Mouse (Mus musculus) C2C12 (cell line): ENCODE measurements at regions not wholly inside any gene's neighbourhood (a gene's known extent, or its start where the extent isn't known, plus 50 kb on each side); places are given as distances from the start of the nearest gene placed in this dataset.

Experiments used
- H3K27me3 ChIP-seq: one replicate; pipeline ENCODE4 v1.6.1; 2011; ENCODE audit not compliant: control insufficient read depth, insufficient read depth, insufficient read length
- H3K36me3 ChIP-seq: one replicate; pipeline ENCODE4 v1.6.1; 2011; ENCODE audit not compliant: control insufficient read depth, insufficient read depth
- H3K4me3 ChIP-seq: one replicate; pipeline ENCODE4 v1.5.1; 2011; ENCODE audit warnings: mild to moderate bottlenecking, control low read depth; ENCODE audit not compliant: poor library complexity, insufficient read depth, severe bottlenecking
- H3K79me2 ChIP-seq: one replicate; pipeline ENCODE4 v1.6.1; 2011; ENCODE audit not compliant: control insufficient read depth, insufficient read depth
- H3K79me3 ChIP-seq: one replicate; pipeline ENCODE4 v1.6.1; 2011; ENCODE audit warnings: low read depth, control low read depth
- H3ac ChIP-seq: one replicate; pipeline ENCODE3; 2011; ENCODE audit warnings: low read depth; ENCODE audit not compliant: control insufficient read depth, insufficient read length
- CEBPB ChIP-seq: IDR thresholded peaks from one replicate; pipeline ENCODE4 v1.6.1; 2011; ENCODE audit warnings: low read depth, mild to moderate bottlenecking, control low read depth, moderate library complexity
- CTCF ChIP-seq: IDR thresholded peaks from one replicate; pipeline ENCODE4 v1.5.1; 2011; ENCODE audit not compliant: control insufficient read depth, insufficient read depth, insufficient read length
- FOSL1 ChIP-seq: IDR thresholded peaks from one replicate; pipeline ENCODE4 v1.8.0; 2011; ENCODE audit warnings: mild to moderate bottlenecking, low read length; ENCODE audit not compliant: poor library complexity, insufficient read depth, severe bottlenecking
- MAX ChIP-seq: IDR thresholded peaks from one replicate; pipeline ENCODE4 v1.6.1; 2011; ENCODE audit warnings: mild to moderate bottlenecking, control low read depth
- MYOD1 ChIP-seq: IDR thresholded peaks from one replicate; pipeline ENCODE4 v1.6.1; 2011; ENCODE audit warnings: low read depth; ENCODE audit not compliant: control insufficient read depth, insufficient read length
- MYOG ChIP-seq: IDR thresholded peaks from one replicate; pipeline ENCODE4 v1.6.1; 2011; ENCODE audit not compliant: control insufficient read depth, insufficient read length; ENCODE audit errors: extremely low read depth
- USF1 ChIP-seq: IDR thresholded peaks from one replicate; pipeline ENCODE4 v1.6.1; 2011; ENCODE audit warnings: low read depth, mild to moderate bottlenecking, control low read depth, moderate library complexity

DNA sequence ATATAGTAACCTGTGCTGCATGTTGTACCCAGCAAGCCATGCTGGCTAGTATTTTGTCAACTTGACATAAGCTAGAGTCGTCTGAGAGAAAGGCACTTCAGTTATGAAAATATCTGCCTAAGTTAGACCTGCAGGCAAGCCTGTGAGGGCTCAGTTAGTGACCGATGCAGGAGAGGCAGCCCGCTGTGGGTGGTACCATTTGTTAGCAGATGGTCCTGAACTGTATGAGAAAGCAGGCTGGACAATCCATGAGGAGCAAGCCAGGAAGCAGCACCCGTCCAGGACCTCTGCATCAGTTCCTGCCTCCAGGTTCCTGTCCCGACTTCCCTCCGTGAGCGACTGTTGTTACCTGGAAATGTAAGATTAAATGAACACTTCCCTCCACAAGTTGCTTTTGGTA is 440.9 kb upstream of the Kif2a start:
- no peak overlapping the region for H3K4me3 ChIP-seq
- no peak for TF ChIP-seq MYOD1

GRCm38 (mm10) chr13:107461048-107461912 is 439.4 kb upstream of the Kif2a start:
- Histone ChIP-seq H3K36me3 (no peaks in the 10 kb centered on the region), H3ac (no peak overlapping the region), H3K79me3 (no peaks in the 10 kb centered on the region), H3K4me3 (no peak overlapping the region), H3K27me3 (no peaks in the 10 kb centered on the region), H3K79me2 (no peaks in the 10 kb centered on the region)
- TF ChIP-seq CTCF (peak; percentile 6), MYOD1 (no peak)

More for the DNA sequence above, 440.9 kb upstream of the Kif2a start:
- Histone ChIP-seq H3ac (no peak overlapping the region), H3K79me3 (no peaks in the 10 kb centered on the region), H3K79me2 (no peaks in the 10 kb centered on the region), H3K36me3 (no peaks in the 10 kb centered on the region), H3K27me3 (no peaks in the 10 kb centered on the region)

DNA sequence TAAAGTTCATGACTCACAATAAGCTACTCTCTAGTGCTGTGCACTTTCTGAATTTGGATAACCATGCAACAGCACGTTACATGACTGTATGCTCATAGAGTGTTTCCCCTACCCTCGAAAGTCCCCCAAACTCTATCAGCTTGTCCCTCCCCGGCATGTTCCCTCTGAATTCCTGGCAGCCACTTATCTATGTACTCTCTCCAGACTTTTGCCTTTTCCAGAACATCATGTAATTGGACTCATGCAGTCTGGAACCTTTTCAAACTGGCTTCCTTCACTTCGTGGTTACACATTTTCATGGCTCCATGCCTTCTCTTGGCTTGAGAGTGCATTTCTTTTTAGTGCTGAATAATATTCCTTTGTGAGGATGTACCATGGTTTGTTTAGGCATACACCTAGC is 436.8 kb upstream of the Kif2a start:
- no peaks in the 10 kb centered on the region for H3K27me3 ChIP-seq
- H3K4me3 ChIP-seq = no peak overlapping the region
- TF ChIP-seq CTCF (no peak), MYOG (no peak), FOSL1 (no peak), USF1 (no peak), CEBPB (no peak), MAX (no peak), MYOD1 (no peak)
- no peaks in the 10 kb centered on the region for H3K79me3 ChIP-seq
- H3ac ChIP-seq = no peak overlapping the region
- no peaks in the 10 kb centered on the region for H3K79me2 ChIP-seq
- H3K36me3 ChIP-seq = no peaks in the 10 kb centered on the region

DNA sequence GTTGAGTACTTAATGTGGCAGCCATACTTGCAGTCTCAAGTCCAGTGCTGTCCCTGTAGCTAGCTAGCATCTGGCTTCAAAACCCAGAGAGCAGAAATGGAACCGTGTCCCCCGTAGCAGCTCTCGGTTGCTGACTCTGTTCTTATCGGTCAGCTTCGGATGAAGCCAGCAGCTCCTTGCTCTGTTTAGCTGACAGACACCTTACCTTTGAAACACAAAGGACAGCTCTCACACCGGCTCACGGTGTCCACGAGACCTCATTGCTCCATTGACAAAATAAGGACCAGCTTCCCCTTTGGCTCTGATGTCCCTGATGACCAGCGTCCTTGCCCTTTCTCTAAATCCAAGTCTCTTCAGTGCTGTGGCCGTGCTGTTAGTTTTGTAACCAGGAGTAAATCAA is 435.3 kb upstream of the Kif2a start:
- Histone ChIP-seq H3K27me3 (no peaks in the 10 kb centered on the region), H3ac (no peak overlapping the region), H3K4me3 (no peak overlapping the region), H3K79me3 (no peaks in the 10 kb centered on the region), H3K36me3 (no peaks in the 10 kb centered on the region), H3K79me2 (no peaks in the 10 kb centered on the region)
- no peak for TF ChIP-seq MAX
- TF ChIP-seq MYOD1 = no peak
- no peak for TF ChIP-seq CTCF
- no peak for TF ChIP-seq CEBPB
- no peak for TF ChIP-seq MYOG
- TF ChIP-seq USF1 = no peak
- TF ChIP-seq FOSL1 = no peak

GRCm38 (mm10) chr13:107456394-107456793 is 434.5 kb upstream of the Kif2a start:
- no peak for TF ChIP-seq CEBPB
- no peak for TF ChIP-seq MYOG
- TF ChIP-seq FOSL1 = no peak
- TF ChIP-seq MAX = no peak
- TF ChIP-seq MYOD1 = no peak
- TF ChIP-seq USF1 = no peak
- no peak for TF ChIP-seq CTCF

DNA sequence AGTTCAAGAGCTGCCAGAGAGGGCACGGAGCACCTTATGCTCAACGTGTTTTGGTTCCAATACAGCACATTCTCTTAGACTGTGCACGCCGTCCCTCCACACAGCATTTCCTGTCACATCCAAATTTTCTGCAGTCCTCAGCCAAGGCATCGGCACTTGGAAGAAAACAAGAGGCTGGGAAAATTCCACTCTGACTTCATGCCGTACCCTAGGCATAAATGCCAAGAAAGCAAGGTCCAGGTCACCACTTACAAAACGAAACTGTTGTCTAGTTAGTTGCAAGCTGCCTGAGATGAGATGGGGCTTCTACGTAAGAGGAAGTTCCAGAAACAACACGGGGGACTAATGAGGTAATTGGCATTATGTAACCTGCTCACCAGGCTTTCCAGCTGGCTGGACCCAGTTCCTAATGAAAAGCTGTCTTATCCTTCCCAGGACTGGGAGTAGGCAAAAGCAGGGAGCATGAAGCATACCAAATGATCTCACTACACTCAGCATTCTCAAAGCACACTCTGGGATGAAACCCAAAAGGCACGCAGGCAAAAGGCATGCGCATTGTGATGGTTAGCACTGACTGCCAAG is 427.8 kb upstream of the Kif2a start:
- H3K79me2 ChIP-seq = no peaks in the 10 kb centered on the region
- H3K36me3 ChIP-seq = no peaks in the 10 kb centered on the region
- TF ChIP-seq MAX = no peak
- TF ChIP-seq CEBPB = no peak
- no peak for TF ChIP-seq USF1
- TF ChIP-seq FOSL1 = no peak
- TF ChIP-seq CTCF = no peak
- no peak for TF ChIP-seq MYOD1
- TF ChIP-seq MYOG = no peak
- H3K4me3 ChIP-seq = no peak overlapping the region
- H3K27me3 ChIP-seq = no peaks in the 10 kb centered on the region
- H3ac ChIP-seq = no peak overlapping the region
- H3K79me3 ChIP-seq = no peaks in the 10 kb centered on the region

More at GRCm38 (mm10) chr13:107456394-107456793, 434.5 kb upstream of the Kif2a start:
- no peaks in the 10 kb centered on the region for H3K79me2 ChIP-seq
- H3ac ChIP-seq = no peak overlapping the region
- H3K27me3 ChIP-seq = no peaks in the 10 kb centered on the region
- H3K36me3 ChIP-seq = no peaks in the 10 kb centered on the region
- no peaks in the 10 kb centered on the region for H3K79me3 ChIP-seq
- H3K4me3 ChIP-seq = no peak overlapping the region
